Mouse (Mus musculus): ENCODE measurements around the gene Pxt1. TPM values are rescaled to one million over a fixed set of nuclear protein-coding genes. Genes with fewer than 3 reads are reported as not detected.
A peak's percentile ranks its signal among the peaks of the same experiment; 100 is the strongest.
"Not testable (repeated sequence)": the region's sequence is repeated elsewhere in the genome, so short reads cannot be mapped to it uniquely, and the experiment has no call there.

Gene Pxt1
- not detected in 2 replicates for polyA plus RNA-seq (2014; fragmentation: Nextera tagmentation; extraction: Ambion mirVana)

GRCm38 (mm10) chr17:28943740-28944139 lies at the start of gene Pxt1:
Gene Pxt1 (minus strand): TSS chr17:28943840.
- DNase-seq (ENCODE audit: low spot score): no peak
- H3K36me3 ChIP-seq (ENCODE audit: control insufficient read depth, insufficient read depth, low read length): no peaks in the 10 kb centered on the region
- H3K4me3 ChIP-seq (ENCODE audit: low read depth, low read length): no peak within 1 kb of the TSS
- ATAC-seq (ENCODE audit: insufficient read depth, low FRiP score, low TSS enrichment): no peak
- no peak within 1 kb of the TSS for H3K27ac ChIP-seq (ENCODE audit: low read depth, low read length)
- H3K27me3 ChIP-seq (ENCODE audit: control insufficient read depth, insufficient read depth, low read length): no peaks in the 10 kb centered on the region
- no peaks in the 10 kb centered on the region for H3K4me1 ChIP-seq (ENCODE audit: control insufficient read depth, insufficient read depth, low read length)
- peaks cover 2% of the 10 kb centered on the region; the same call in 1 of the 2 replicates for H3K9me3 ChIP-seq (ENCODE audit: control insufficient read depth, low read length)
- no peak within 1 kb of the TSS for H3K9ac ChIP-seq (ENCODE audit: low read length)
- 93% methylated on average over 7 of the region's 7 CpGs for WGBS
- H3K4me2 ChIP-seq (ENCODE audit: low read depth): no peak within 1 kb of the TSS

GRCm38 (mm10) chr17:28993004-28993403 lies 49.4 kb upstream of the Pxt1 start:
- H3K9ac ChIP-seq (ENCODE audit: low read length); H3K27ac ChIP-seq (ENCODE audit: low read depth, low read length); H3K36me3 ChIP-seq (ENCODE audit: control insufficient read depth, insufficient read depth, low read length); ATAC-seq (ENCODE audit: insufficient read depth, low FRiP score, low TSS enrichment); H3K4me1 ChIP-seq (ENCODE audit: control insufficient read depth, insufficient read depth, low read length); H3K9me3 ChIP-seq (ENCODE audit: control insufficient read depth, low read length); DNase-seq (ENCODE audit: low spot score); H3K27me3 ChIP-seq (ENCODE audit: control insufficient read depth, insufficient read depth, low read length); H3K4me2 ChIP-seq (ENCODE audit: low read depth); H3K4me3 ChIP-seq (ENCODE audit: low read depth, low read length): not testable (repeated sequence)
- 93% methylated on average over 1 of the region's 1 CpGs for WGBS

GRCm38 (mm10) chr17:28992105-28992504 lies 48.5 kb upstream of the Pxt1 start:
- Histone ChIP-seq H3K9me3 (ENCODE audit: control insufficient read depth, low read length) (no peaks in the 10 kb centered on the region), H3K4me1 (ENCODE audit: control insufficient read depth, insufficient read depth, low read length) (no peaks in the 10 kb centered on the region), H3K4me2 (ENCODE audit: low read depth) (no peak overlapping the region), H3K27ac (ENCODE audit: low read depth, low read length) (no peak overlapping the region), H3K9ac (ENCODE audit: low read length) (no peak overlapping the region), H3K4me3 (ENCODE audit: low read depth, low read length) (no peak overlapping the region), H3K27me3 (ENCODE audit: control insufficient read depth, insufficient read depth, low read length) (no peaks in the 10 kb centered on the region), H3K36me3 (ENCODE audit: control insufficient read depth, insufficient read depth, low read length) (peaks cover 15% of the 10 kb centered on the region)
- ATAC-seq (ENCODE audit: insufficient read depth, low FRiP score, low TSS enrichment): no peak
- 62% methylated on average over 7 of the region's 7 CpGs for WGBS
- no peak for DNase-seq (ENCODE audit: low spot score)

- no peaks in the 10 kb centered on the region for H3K4me1 ChIP-seq (ENCODE audit: control insufficient read depth, insufficient read depth, low read length)
- H3K27ac ChIP-seq (ENCODE audit: low read depth, low read length): no peak overlapping the region
- H3K4me3 ChIP-seq (ENCODE audit: low read depth, low read length): no peak overlapping the region
- no peak for DNase-seq (ENCODE audit: low spot score)
- H3K9me3 ChIP-seq (ENCODE audit: control insufficient read depth, low read length): no peaks in the 10 kb centered on the region
- WGBS: 95% methylated on average over 9 of the region's 9 CpGs
- ATAC-seq (ENCODE audit: insufficient read depth, low FRiP score, low TSS enrichment): no peak
- no peak overlapping the region for H3K4me2 ChIP-seq (ENCODE audit: low read depth)
- H3K9ac ChIP-seq (ENCODE audit: low read length): no peak overlapping the region
- H3K36me3 ChIP-seq (ENCODE audit: control insufficient read depth, insufficient read depth, low read length): peaks cover 12% of the 10 kb centered on the region
- H3K27me3 ChIP-seq (ENCODE audit: control insufficient read depth, insufficient read depth, low read length): no peaks in the 10 kb centered on the region
Measured at GRCm38 (mm10) chr17:28991286-28991685, 47.6 kb upstream of the Pxt1 start.

GRCm38 (mm10) chr17:28990060-28990459 lies 46.4 kb upstream of the Pxt1 start:
- WGBS: 92% methylated on average over 4 of the region's 4 CpGs
- peaks cover 12% of the 10 kb centered on the region for H3K36me3 ChIP-seq (ENCODE audit: control insufficient read depth, insufficient read depth, low read length)
- no peak overlapping the region for H3K9ac ChIP-seq (ENCODE audit: low read length)
- H3K27me3 ChIP-seq (ENCODE audit: control insufficient read depth, insufficient read depth, low read length): no peaks in the 10 kb centered on the region
- H3K9me3 ChIP-seq (ENCODE audit: control insufficient read depth, low read length): no peaks in the 10 kb centered on the region
- no peak overlapping the region for H3K4me3 ChIP-seq (ENCODE audit: low read depth, low read length)
- H3K4me1 ChIP-seq (ENCODE audit: control insufficient read depth, insufficient read depth, low read length): no peaks in the 10 kb centered on the region
- no peak overlapping the region for H3K27ac ChIP-seq (ENCODE audit: low read depth, low read length)
- H3K4me2 ChIP-seq (ENCODE audit: low read depth): no peak overlapping the region
- DNase-seq (ENCODE audit: low spot score): no peak
- ATAC-seq (ENCODE audit: insufficient read depth, low FRiP score, low TSS enrichment): no peak

GRCm38 (mm10) chr17:28988996-28989395 lies 45.4 kb upstream of the Pxt1 start:
- H3K4me1 ChIP-seq (ENCODE audit: control insufficient read depth, insufficient read depth, low read length): no peaks in the 10 kb centered on the region
- ATAC-seq (ENCODE audit: insufficient read depth, low FRiP score, low TSS enrichment) (no peak), DNase-seq (ENCODE audit: low spot score) (no peak)
- H3K36me3 ChIP-seq (ENCODE audit: control insufficient read depth, insufficient read depth, low read length): peaks cover 12% of the 10 kb centered on the region
- no peak overlapping the region for H3K27ac ChIP-seq (ENCODE audit: low read depth, low read length)
- H3K4me2 ChIP-seq (ENCODE audit: low read depth): no peak overlapping the region
- no peaks in the 10 kb centered on the region for H3K27me3 ChIP-seq (ENCODE audit: control insufficient read depth, insufficient read depth, low read length)
- no peaks in the 10 kb centered on the region for H3K9me3 ChIP-seq (ENCODE audit: control insufficient read depth, low read length)
- H3K9ac ChIP-seq (ENCODE audit: low read length): no peak overlapping the region
- no peak overlapping the region for H3K4me3 ChIP-seq (ENCODE audit: low read depth, low read length)
- 85% methylated on average over 3 of the region's 3 CpGs for WGBS

- peaks cover 16% of the 10 kb centered on the region for H3K36me3 ChIP-seq (ENCODE audit: control insufficient read depth, insufficient read depth, low read length)
- no peak overlapping the region for H3K27ac ChIP-seq (ENCODE audit: low read depth, low read length)
- 91% methylated on average over 4 of the region's 4 CpGs for WGBS
- DNase-seq (ENCODE audit: low spot score): no peak
- H3K9me3 ChIP-seq (ENCODE audit: control insufficient read depth, low read length): no peaks in the 10 kb centered on the region
- H3K4me3 ChIP-seq (ENCODE audit: low read depth, low read length): no peak overlapping the region
- no peaks in the 10 kb centered on the region for H3K4me1 ChIP-seq (ENCODE audit: control insufficient read depth, insufficient read depth, low read length)
- H3K27me3 ChIP-seq (ENCODE audit: control insufficient read depth, insufficient read depth, low read length): no peaks in the 10 kb centered on the region
- H3K4me2 ChIP-seq (ENCODE audit: low read depth): no peak overlapping the region
- ATAC-seq (ENCODE audit: insufficient read depth, low FRiP score, low TSS enrichment): no peak
- H3K9ac ChIP-seq (ENCODE audit: low read length): no peak overlapping the region
Measured at GRCm38 (mm10) chr17:28988291-28988690, 44.7 kb upstream of the Pxt1 start.

- no peak overlapping the region for H3K4me2 ChIP-seq (ENCODE audit: low read depth)
- ATAC-seq (ENCODE audit: insufficient read depth, low FRiP score, low TSS enrichment): no peak
- H3K27me3 ChIP-seq (ENCODE audit: control insufficient read depth, insufficient read depth, low read length): no peaks in the 10 kb centered on the region
- peaks cover 16% of the 10 kb centered on the region for H3K36me3 ChIP-seq (ENCODE audit: control insufficient read depth, insufficient read depth, low read length)
- H3K4me3 ChIP-seq (ENCODE audit: low read depth, low read length): no peak overlapping the region
- no peak overlapping the region for H3K9ac ChIP-seq (ENCODE audit: low read length)
- no peaks in the 10 kb centered on the region for H3K9me3 ChIP-seq (ENCODE audit: control insufficient read depth, low read length)
- no peaks in the 10 kb centered on the region for H3K4me1 ChIP-seq (ENCODE audit: control insufficient read depth, insufficient read depth, low read length)
- peak; percentile 39 for DNase-seq (ENCODE audit: low spot score)
- 82% methylated on average over 4 of the region's 4 CpGs for WGBS
- H3K27ac ChIP-seq (ENCODE audit: low read depth, low read length): no peak overlapping the region
Measured at GRCm38 (mm10) chr17:28987713-28988112, 44.1 kb upstream of the Pxt1 start.

- no peaks in the 10 kb centered on the region for H3K9me3 ChIP-seq (ENCODE audit: control insufficient read depth, low read length)
- no peaks in the 10 kb centered on the region for H3K4me1 ChIP-seq (ENCODE audit: control insufficient read depth, insufficient read depth, low read length)
- H3K27me3 ChIP-seq (ENCODE audit: control insufficient read depth, insufficient read depth, low read length): no peaks in the 10 kb centered on the region
- H3K4me3 ChIP-seq (ENCODE audit: low read depth, low read length): no peak overlapping the region
- no peak overlapping the region for H3K9ac ChIP-seq (ENCODE audit: low read length)
- peaks cover 19% of the 10 kb centered on the region for H3K36me3 ChIP-seq (ENCODE audit: control insufficient read depth, insufficient read depth, low read length)
- no peak overlapping the region for H3K27ac ChIP-seq (ENCODE audit: low read depth, low read length)
- no peak for ATAC-seq (ENCODE audit: insufficient read depth, low FRiP score, low TSS enrichment)
- H3K4me2 ChIP-seq (ENCODE audit: low read depth): no peak overlapping the region
- peak; percentile 38 for DNase-seq (ENCODE audit: low spot score)
Measured at GRCm38 (mm10) chr17:28986833-28987232, 43.2 kb upstream of the Pxt1 start.

Measured in neural tube, embryonic 11.5 days (tissue).